Mouse (Mus musculus): ENCODE data around the gene Klhl29. TPM values are rescaled to one million over a fixed set of nuclear protein-coding genes. Genes with fewer than 3 reads are reported as not detected.

The Klhl29 gene
- total RNA-seq, 2 experiments from 2014 or later: 38.9 to 40.9 TPM

DNA sequence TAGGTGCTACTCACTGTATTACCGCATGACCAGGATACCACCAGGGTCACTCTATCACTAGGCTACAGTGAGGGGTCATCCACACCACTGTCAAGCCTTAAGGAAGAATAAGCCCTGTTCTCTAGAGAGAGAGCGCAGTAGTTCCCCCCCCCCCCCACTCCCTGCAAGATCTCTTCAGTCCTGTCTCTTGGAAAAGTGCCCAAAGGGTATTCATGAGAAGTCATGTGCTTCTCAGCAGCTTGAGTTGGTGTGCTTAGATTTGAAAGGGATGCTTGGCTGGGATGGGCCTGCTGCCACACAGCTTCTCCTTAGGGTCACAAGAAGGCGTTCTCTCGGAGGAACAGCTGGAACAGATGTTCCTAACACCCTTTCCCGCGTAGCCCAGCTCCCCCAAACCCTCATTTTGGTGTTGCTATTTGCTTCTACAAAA lies 100.0 kb downstream of the Klhl29 start:
- no peak for TF ChIP-seq CTCF (conservative IDR thresholded peaks at IDR 0.05)
- Histone ChIP-seq H3K27ac (peak overlapping the region; percentile 86), H3K4me3 (no peak overlapping the region)
- no peak for DNase-seq (ENCODE audit: low spot score in 2 of 2)

DNA sequence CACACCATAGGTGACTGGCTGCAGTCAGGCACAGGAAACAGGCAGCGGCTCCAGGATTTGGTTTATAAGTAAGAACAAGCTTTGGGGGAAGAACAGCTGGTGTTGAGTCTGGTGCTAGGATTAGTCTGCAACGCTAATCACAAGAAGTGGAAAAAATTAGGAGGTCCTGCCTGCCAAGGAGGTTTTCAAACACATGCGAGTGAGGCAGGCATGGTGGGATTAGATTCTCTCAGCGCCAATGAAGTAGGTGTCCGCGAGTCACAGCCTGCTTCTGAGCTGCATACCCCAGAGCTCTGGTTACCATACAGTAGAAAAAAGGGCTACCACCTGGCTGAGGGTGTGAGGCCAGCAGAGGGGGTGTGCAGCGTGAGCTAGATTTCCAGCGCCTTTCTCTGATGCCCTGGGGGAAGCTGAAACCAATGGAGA lies 101.0 kb downstream of the Klhl29 start:
- peak in 1 of 2 experiments; percentile 69 for DNase-seq (ENCODE audit: low spot score in 2 of 2)
- Histone ChIP-seq H3K4me3 (no peak overlapping the region), H3K27ac (peak overlapping the region; percentile 86)
- peak; percentile 24 for TF ChIP-seq CTCF (conservative IDR thresholded peaks at IDR 0.05)

DNA sequence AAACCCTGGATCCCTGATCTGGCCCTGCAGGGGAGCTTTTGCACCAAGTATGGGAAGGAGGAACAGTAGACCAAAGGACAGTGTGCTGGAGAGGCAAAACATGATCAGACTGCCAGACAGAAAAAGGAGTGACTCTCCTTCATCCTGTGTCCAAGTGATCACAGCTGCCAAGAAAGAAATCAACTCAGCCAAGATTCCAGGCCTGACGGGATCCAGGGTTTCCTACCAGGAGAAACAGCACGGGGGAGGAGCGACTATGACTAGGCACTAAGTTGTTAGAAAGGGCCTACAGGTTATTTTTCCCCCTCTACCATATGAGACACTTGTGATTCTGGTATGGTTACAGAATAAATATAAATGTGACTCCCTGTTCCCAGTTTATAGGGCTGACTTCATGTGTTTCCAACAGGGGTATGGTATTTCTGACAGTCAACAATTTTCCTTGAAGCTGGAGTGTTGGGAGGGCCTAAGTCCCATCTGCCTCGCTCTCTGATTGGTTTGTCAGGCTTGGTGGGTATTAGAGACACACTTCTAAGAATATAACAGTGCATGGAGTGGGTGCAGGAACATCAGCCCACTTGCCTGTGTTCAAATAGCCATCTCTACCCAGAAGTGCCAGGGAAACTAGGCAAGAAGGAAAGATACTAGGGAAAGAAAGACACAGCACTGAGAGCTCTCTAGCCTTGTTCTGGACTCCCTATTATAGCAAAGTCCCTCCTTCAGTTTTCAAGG lies 102.0 kb downstream of the Klhl29 start:
- DNase-seq (ENCODE audit: low spot score in 2 of 2): no peak
- TF ChIP-seq CTCF (conservative IDR thresholded peaks at IDR 0.05): no peak
- H3K4me3 ChIP-seq: no peak overlapping the region
- H3K27ac ChIP-seq: peak overlapping the region; percentile 86

DNA sequence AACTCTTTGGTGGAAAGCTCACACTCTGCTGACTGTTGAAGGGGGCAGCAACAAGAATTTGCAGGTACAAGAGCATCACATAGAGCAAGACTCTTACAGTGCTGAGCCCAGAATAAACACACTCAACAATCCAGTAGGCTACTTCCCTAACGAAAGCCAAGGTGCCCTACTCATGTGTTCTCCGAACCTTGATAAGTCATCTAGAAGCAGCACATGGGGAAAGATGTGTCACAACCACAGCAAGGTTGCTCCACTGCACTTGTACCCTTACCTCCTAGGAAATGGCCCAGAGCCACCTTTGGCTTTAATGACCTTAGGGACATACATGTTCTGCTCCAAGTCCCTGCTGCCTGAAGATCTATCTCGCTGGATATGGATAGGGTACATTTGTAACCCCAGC lies 105.0 kb downstream of the Klhl29 start:
- no peak for DNase-seq (ENCODE audit: low spot score in 2 of 2)
- H3K27ac ChIP-seq: peak overlapping the region; percentile 98
- no peak for TF ChIP-seq CTCF (conservative IDR thresholded peaks at IDR 0.05)
- no peak overlapping the region for H3K4me3 ChIP-seq

DNA sequence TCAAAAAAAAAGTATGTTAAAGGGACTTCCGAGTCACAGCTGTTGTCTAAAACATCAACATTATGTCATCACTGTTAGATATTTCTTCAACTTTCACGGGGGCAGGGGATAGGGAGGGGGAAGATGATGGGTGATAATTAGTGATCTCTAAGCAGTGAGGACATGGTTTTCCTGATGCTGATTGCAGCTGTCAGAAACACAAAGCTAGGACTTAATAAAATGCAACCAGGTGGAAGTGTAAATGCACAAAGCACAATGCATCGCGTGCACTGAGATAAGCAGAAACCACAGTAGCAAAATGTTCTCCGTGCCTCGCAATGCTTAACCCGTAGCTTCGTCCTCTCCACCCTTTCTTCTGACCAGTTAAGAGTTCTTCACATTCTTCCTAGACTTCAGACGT lies 105.5 kb downstream of the Klhl29 start:
- H3K27ac ChIP-seq: peak overlapping the region; percentile 98
- DNase-seq (ENCODE audit: low spot score in 2 of 2): no peak
- no peak for TF ChIP-seq CTCF (conservative IDR thresholded peaks at IDR 0.05)

DNA sequence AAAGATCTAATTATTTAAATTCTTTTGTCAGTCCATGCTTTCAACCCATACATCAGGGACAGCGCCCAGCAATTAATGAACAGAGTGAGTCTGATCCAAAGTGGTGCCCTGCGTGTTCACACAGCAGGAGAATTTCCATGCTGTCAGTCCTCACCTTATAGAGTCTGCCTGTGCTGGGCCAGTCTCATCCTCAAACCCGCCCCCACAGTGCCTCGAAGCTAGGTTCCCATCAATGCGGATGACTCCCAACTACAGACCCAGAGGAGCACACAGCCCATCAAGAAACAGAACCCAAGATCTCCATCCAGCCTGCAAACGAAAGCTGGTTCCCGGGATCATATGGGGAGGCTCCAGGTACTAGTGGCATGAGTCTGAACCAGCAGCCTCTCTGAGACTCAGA lies 106.4 kb downstream of the Klhl29 start:
- DNase-seq (ENCODE audit: low spot score in 2 of 2): no peak
- no peak for TF ChIP-seq CTCF (conservative IDR thresholded peaks at IDR 0.05)
- Histone ChIP-seq H3K4me3 (peak overlapping the region; percentile 42), H3K27ac (peak overlapping the region; percentile 98)

More for the DNA sequence above, 105.5 kb downstream of the Klhl29 start:
- H3K4me3 ChIP-seq: no peak overlapping the region

DNA sequence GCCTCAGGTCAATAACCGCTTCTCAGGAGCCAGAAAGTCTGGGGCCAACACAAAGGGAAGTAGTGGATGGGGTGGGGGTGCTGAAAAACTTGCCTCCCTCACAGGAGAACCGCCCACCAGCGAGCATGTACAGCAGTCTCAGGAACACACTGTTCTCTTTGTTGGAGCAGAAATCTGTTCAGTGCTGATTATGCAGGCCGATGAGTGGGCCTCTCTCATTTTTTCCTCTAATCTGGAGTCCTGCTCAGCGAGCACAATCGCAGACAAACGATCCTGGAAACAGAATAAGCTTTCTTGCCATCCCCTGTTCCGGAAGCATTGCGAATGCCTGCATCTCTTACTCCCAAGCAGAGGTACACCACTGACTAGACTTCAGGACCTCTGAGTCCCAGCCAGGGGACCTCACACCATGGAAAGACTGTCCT lies 107.3 kb downstream of the Klhl29 start:
- peak overlapping the region; percentile 42 for H3K4me3 ChIP-seq
- peak; percentile 81 to 92 for DNase-seq (ENCODE audit: low spot score in 2 of 2)
- H3K27ac ChIP-seq: peak overlapping the region; percentile 98
- no peak for TF ChIP-seq CTCF (conservative IDR thresholded peaks at IDR 0.05)

DNA sequence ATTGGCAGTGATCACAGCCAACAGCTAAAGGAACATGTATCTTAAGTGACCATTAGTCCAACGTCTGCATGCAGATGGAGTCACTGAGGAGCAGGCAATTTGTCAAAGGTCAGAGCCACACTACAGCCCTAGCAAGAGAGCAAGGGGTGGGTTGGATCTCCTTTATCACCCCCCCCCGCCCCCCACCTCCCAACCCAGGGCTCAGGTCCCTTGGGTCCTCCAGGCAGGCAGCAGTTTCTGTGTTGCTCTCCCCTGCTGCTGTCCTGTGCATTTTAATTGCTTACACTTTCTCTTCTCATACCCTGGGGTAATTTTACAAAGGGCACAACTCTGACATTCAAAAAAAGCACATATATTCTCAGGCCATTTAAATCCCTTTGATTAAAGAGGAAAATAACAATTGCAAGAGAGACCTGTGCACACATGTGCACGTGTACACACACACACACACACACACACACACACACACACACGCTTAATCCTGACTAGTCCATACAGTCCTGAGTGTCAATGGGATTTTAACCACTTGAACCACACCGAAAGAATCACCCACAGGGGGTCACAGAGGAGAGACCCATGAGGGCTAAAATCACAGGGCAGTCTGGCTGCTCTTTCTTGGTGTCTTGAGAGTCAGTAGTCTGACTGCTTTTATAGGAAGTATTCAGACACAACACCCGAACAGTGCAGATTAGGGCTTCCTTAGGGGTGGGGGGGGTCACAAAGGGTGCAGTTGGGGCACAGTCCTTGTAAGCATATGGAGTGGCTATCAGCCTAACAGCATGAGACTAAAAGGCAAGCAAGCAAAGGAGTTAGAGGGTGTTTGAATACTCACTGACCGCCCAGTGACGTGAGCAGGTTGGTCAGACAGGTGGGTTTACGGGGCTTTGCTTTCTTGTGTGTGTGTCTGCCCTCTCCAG lies 108.0 kb downstream of the Klhl29 start:
- no peak for DNase-seq (ENCODE audit: low spot score in 2 of 2)
- Histone ChIP-seq H3K27ac (peak overlapping the region; percentile 98), H3K4me3 (no peak overlapping the region)
- TF ChIP-seq CTCF (conservative IDR thresholded peaks at IDR 0.05): no peak

DNA sequence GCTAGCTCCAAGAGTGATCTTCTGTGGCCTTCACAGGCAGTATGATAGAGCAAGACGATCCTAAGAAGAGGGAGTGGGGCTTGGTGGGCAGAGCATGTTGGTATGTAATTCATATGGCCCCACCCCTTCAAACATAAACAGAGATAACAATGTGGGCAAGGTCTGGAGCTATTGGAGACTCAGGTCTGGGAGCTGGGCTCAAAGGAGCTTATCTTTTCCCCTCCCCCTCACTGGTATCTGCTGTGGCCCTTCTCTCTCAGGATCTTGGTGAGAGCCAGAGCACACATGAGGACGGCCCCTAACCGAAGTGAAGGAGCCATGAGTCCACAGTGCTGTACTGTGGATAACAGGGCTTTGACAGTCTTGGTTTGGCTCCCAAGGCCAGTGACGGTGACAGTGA lies 108.7 kb downstream of the Klhl29 start:
- TF ChIP-seq CTCF (conservative IDR thresholded peaks at IDR 0.05): no peak
- peak overlapping the region; percentile 98 for H3K27ac ChIP-seq
- H3K4me3 ChIP-seq: no peak overlapping the region
- no peak for DNase-seq (ENCODE audit: low spot score in 2 of 2)

DNA sequence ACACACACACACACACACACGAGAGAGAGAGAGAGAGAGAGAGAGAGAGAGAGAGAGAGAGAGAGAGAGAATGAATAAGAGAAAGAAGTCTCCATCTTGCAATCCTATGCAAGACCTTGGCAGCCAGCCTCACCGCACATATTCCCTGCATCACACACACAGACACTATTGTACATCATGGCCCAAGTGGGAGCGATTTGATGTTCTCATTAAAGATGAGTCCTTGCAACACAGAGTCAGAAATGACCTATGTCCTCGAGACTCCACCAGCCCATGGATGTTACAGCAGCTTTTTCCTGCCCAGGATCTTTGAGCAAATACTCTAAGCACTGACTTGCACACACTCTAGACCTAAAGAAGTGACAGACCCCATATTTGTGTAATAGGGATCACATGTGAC lies 114.0 kb downstream of the Klhl29 start:
- Histone ChIP-seq H3K27ac (no peak overlapping the region), H3K4me3 (no peak overlapping the region)
- no peak for TF ChIP-seq CTCF (conservative IDR thresholded peaks at IDR 0.05)
- no peak for DNase-seq (ENCODE audit: low spot score in 2 of 2)

DNA sequence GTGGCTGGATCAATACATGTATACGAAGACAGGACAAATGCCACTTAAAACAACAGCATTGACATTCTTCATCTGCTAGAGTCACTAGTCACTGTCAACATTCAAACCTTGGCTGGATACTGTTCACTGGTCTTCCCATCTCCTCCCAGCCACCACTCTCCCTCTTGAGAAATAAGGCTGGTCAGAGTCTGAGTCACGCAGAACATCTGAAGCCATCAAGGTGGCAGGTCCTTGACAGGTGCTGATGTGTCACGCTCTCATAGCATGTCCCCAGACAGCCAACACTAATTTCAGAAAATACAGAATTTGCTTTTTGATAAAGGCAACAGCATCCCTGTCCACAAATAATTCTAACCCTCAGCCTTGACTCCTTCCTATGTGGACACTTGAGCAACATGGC lies 116.7 kb downstream of the Klhl29 start:
- TF ChIP-seq CTCF (conservative IDR thresholded peaks at IDR 0.05): no peak
- H3K27ac ChIP-seq: no peak overlapping the region
- DNase-seq (ENCODE audit: low spot score in 2 of 2): no peak
- H3K4me3 ChIP-seq: no peak overlapping the region

DNA sequence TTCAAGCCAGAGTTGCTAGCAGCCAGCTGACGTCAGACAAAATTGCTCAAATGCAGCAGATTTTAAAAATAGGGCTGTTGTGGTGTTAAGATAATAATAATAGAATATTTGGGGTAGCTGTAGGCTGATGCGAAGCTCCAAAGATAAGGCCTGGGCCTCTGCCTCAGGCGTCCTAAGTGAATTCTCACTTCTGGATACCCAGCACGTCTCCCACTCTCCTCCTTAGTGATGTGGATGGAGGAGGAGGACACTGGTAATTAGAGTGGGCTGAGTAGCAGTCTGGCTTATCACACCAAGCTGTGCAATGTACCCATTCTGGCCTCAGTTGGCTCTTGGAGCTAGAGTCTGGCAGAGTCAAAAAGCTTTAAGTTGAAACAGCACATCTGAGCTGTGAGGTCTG lies 118.3 kb downstream of the Klhl29 start:
- Histone ChIP-seq H3K27ac (peak overlapping the region; percentile 68; the same call in 1 of the 2 replicates), H3K4me3 (no peak overlapping the region)
- DNase-seq (ENCODE audit: low spot score in 2 of 2): no peak
- TF ChIP-seq CTCF (conservative IDR thresholded peaks at IDR 0.05): no peak

DNA sequence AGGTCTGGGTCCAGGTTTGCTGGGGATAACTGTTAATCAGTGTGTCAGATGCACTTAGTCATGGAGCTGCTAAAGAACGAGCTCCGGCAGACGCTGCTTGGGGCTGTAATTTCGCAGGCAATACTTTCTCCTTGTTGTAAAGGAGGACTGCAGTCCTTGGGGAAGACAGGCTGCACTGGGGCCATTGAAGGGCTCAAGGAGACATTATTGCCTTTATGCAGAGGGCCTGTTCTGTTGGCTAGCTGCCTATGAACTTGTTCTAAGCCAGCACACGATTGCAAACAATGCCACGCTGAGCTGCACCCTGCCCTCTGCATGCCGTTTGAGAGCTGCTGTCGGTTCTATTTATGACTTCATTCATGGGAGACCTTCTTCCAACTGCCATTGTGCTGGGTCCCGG lies 120.4 kb downstream of the Klhl29 start:
- Histone ChIP-seq H3K27ac (peak overlapping the region; percentile 80), H3K4me3 (no peak overlapping the region)
- no peak for TF ChIP-seq CTCF (conservative IDR thresholded peaks at IDR 0.05)
- DNase-seq (ENCODE audit: low spot score in 2 of 2): no peak

Measured in layer of hippocampus, adult 2 months (tissue).